Mouse (Mus musculus) adrenal gland, adult 2 months (tissue): ENCODE results near the gene Cacng5. TPM values are rescaled to one million over a fixed set of nuclear protein-coding genes. Genes with fewer than 3 reads are reported as not detected.
A peak's percentile ranks its signal among the peaks of the same experiment; 100 is the strongest.

Source experiments
- DNase-seq: peaks from one replicate; pipeline ENCODE4 v3.0.0; 2021
- polyA plus RNA-seq: library from polyadenylated mRNA; depleted of rRNA; stranded (reverse); fragments of >200 nt; gene quantifications from 2 replicates; pipeline ENCODE4 v1.2.3, GENCODE M21; 2012; rRNA removed
- total RNA-seq, 2 experiments: library from RNA; stranded (reverse); gene quantifications; 2 replicates each; pipeline ENCODE4 v1.2.3; 2021

Gene Cacng5
- total and polyA plus RNA-seq, 3 experiments = 0.14 to 0.29 (median 0.17) TPM

- no peak for DNase-seq
Measured at GRCm38 (mm10) chr11:107887342-107887741, 27.5 kb downstream of the Cacng5 start.

GRCm38 (mm10) chr11:107876840-107877239 lies 38.0 kb downstream of the Cacng5 start:
- DNase-seq = no peak

GRCm38 (mm10) chr11:107875861-107876494 lies 38.9 kb downstream of the Cacng5 start:
- peak; percentile 35 for DNase-seq

GRCm38 (mm10) chr11:107872743-107873142 lies 42.1 kb downstream of the Cacng5 start:
- no peak for DNase-seq

- no peak for DNase-seq
Measured at GRCm38 (mm10) chr11:107867509-107867908, 47.3 kb downstream of the Cacng5 start.

GRCm38 (mm10) chr11:107865128-107865527 lies 49.7 kb downstream of the Cacng5 start:
- DNase-seq = peak; percentile 68

- peak; percentile 50 for DNase-seq
Measured at GRCm38 (mm10) chr11:107864024-107864423, 50.8 kb downstream of the Cacng5 start.

GRCm38 (mm10) chr11:107861738-107862137 lies 53.1 kb downstream of the Cacng5 start:
- no peak for DNase-seq

GRCm38 (mm10) chr11:107859871-107860270 lies 55.0 kb downstream of the Cacng5 start:
- DNase-seq = no peak

GRCm38 (mm10) chr11:107859288-107859687 lies 55.6 kb downstream of the Cacng5 start:
- peak; percentile 31 for DNase-seq

- DNase-seq = peak; percentile 62
Measured at GRCm38 (mm10) chr11:107853088-107853487, 61.8 kb downstream of the Cacng5 start.

GRCm38 (mm10) chr11:107849621-107850020 lies 65.2 kb downstream of the Cacng5 start:
- DNase-seq = peak; percentile 26

GRCm38 (mm10) chr11:107844175-107844574 lies 70.7 kb downstream of the Cacng5 start:
- DNase-seq = no peak

- no peak for DNase-seq
Measured at GRCm38 (mm10) chr11:107833351-107834040, 81.4 kb downstream of the Cacng5 start.

Other genes starting within 250 kb of the Cacng5 start
- not detected for gene Cacng1, start 198.5 kb downstream of the Cacng5 start, total RNA-seq
- 0.08 TPM in 2 replicates for gene Cacng1, start 198.5 kb downstream of the Cacng5 start, polyA plus RNA-seq
- gene Cacng4, start 120.5 kb downstream of the Cacng5 start, total RNA-seq = 1 to 10 TPM; 1.1 to 1.2 TPM
- gene Cacng4, start 120.5 kb downstream of the Cacng5 start, polyA plus RNA-seq = 1.2 and 1.6 TPM in 2 replicates